Mouse (Mus musculus): ENCODE measurements around the gene Clasp1. TPM values are rescaled to one million over a fixed set of nuclear protein-coding genes. Genes with fewer than 3 reads are reported as not detected.
A peak's percentile ranks its signal among the peaks of the same experiment; 100 is the strongest.
"Not testable (repeated sequence)": the region's sequence is repeated elsewhere in the genome, so short reads cannot be mapped to it uniquely, and the experiment has no call there.

The Clasp1 gene
- total RNA-seq, 1 experiment from 2014 or later = 70.8 TPM

- no peak for ATAC-seq (replicated peaks; ENCODE audit: low read depth, poor library complexity, severe bottlenecking)
Measured at GRCm38 (mm10) chr1:118551152-118551551, 162.3 kb downstream of the Clasp1 start.

- ATAC-seq (replicated peaks; ENCODE audit: low read depth, poor library complexity, severe bottlenecking) = no peak
Measured at GRCm38 (mm10) chr1:118552071-118552470, 163.2 kb downstream of the Clasp1 start.

DNA sequence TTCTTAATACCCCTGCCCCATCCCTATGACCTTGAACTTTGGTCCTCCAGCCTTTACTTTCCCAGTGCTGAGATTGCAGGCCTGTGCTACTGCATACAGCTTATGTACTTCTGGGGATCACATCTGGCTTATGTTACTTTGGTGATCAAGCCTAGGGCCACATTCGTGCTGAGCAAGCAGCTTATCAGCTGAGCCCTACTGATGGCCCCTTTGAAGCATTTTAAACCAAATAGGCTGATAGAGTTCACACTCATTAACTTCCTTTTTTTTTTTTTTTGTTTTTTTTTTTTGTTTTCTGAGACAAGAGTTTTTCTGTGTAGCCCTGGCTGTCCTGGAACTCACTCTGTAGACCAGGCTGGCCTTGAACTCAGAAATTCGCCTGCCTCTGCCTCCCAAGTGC lies 164.2 kb downstream of the Clasp1 start:
- ATAC-seq (replicated peaks; ENCODE audit: low read depth, poor library complexity, severe bottlenecking) = no peak

GRCm38 (mm10) chr1:118553451-118553850 lies 164.6 kb downstream of the Clasp1 start:
- no peak for ATAC-seq (replicated peaks; ENCODE audit: low read depth, poor library complexity, severe bottlenecking)

DNA sequence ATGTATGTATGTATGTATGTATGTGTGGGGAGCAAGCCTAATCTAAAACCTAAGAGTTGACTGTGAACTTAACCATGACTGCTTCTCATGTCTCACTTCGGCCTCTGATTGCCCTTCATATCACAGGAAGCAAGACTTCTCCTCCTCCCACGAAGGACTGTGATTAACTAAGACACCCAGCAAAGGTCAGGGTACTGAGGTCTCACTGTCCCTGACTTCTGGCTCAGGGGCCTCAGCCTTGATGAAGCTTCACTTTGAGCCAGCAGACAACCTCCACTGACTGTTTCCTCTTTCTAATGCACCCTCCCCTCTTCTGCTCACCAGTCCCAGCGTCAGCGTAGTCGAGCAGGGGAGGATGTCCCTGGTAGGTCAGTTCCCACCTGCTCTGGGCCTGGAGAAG lies 166.1 kb downstream of the Clasp1 start:
- ATAC-seq (replicated peaks; ENCODE audit: low read depth, poor library complexity, severe bottlenecking) = no peak

DNA sequence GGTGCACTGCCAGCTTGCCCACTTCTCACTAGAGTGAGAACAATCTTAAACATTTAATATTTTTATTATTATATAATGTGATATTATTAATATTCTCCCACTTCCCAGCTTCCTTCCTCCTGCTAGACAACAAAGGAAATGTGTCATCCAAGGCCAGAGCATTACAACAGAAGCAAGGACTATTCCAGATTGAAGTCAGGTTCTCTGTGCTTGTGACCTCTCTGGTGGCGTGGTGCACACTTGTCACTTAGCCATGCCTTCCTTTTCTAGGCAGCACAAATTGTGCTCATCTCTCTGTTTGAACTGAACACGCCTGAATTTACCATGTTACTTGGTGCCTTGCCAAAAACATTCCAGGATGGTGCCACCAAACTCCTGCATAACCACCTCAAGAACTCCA lies 170.9 kb downstream of the Clasp1 start:
- ATAC-seq (replicated peaks; ENCODE audit: low read depth, poor library complexity, severe bottlenecking) = no peak

- 0 out of 2 replicates have a peak, but pooled peaks have one; percentile 34 for ATAC-seq (replicated peaks; ENCODE audit: low read depth, poor library complexity, severe bottlenecking)
Measured at GRCm38 (mm10) chr1:118564561-118564960, 175.7 kb downstream of the Clasp1 start.

GRCm38 (mm10) chr1:118567659-118568058 lies 178.8 kb downstream of the Clasp1 start:
- ATAC-seq (replicated peaks; ENCODE audit: low read depth, poor library complexity, severe bottlenecking) = peak; percentile 55

GRCm38 (mm10) chr1:118580174-118580702 lies 191.4 kb downstream of the Clasp1 start:
- ATAC-seq (replicated peaks; ENCODE audit: low read depth, poor library complexity, severe bottlenecking) = 0 out of 2 replicates have a peak, but pooled peaks have one; percentile 36

DNA sequence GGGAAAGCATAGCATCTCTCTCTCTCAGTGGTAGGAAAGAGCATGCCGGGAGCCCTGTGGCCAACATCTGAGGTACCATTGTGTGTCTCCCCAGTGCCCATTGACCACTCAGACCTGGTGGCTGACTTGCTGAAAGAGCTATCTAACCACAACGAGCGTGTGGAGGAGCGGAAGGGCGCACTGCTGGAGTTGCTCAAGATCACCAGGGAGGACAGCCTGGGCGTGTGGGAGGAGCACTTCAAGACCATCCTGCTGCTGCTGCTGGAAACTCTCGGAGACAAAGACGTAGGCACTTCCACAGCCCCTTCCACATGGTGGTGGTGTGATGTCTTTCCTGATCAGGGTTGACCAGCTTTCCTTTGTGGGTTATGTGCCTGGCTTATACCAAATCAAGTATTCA lies 192.3 kb downstream of the Clasp1 start:
- peak; percentile 68 for ATAC-seq (replicated peaks; ENCODE audit: low read depth, poor library complexity, severe bottlenecking)

DNA sequence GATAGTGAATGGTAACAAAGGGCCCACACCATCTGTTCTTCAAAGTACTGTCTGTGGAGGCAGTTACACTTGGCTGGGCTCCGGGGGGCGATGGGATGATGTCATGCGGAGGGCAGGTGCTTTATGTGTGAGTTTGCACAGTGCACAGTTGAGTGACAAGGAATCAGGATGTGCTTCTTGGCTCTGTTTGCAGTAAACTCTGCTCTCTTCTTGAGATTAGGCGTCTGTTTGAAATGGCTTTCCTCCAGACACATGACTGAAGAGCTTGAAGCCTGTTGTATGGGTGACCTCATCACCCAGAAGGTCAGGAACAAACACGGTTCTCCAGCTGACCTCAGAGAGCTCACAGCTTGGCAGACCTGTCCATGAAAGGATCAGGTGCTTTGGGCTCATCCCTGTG lies 200.9 kb downstream of the Clasp1 start:
- no peak for ATAC-seq (replicated peaks; ENCODE audit: low read depth, poor library complexity, severe bottlenecking)

GRCm38 (mm10) chr1:118592933-118593332 lies 204.1 kb downstream of the Clasp1 start:
- no peak for ATAC-seq (replicated peaks; ENCODE audit: low read depth, poor library complexity, severe bottlenecking)

- ATAC-seq (replicated peaks; ENCODE audit: low read depth, poor library complexity, severe bottlenecking) = no peak; the same call in 1 of the 2 replicates
Measured at GRCm38 (mm10) chr1:118595395-118595794, 206.5 kb downstream of the Clasp1 start.

GRCm38 (mm10) chr1:118597475-118598213 lies 208.8 kb downstream of the Clasp1 start:
- no peak for ATAC-seq (replicated peaks; ENCODE audit: low read depth, poor library complexity, severe bottlenecking)

DNA sequence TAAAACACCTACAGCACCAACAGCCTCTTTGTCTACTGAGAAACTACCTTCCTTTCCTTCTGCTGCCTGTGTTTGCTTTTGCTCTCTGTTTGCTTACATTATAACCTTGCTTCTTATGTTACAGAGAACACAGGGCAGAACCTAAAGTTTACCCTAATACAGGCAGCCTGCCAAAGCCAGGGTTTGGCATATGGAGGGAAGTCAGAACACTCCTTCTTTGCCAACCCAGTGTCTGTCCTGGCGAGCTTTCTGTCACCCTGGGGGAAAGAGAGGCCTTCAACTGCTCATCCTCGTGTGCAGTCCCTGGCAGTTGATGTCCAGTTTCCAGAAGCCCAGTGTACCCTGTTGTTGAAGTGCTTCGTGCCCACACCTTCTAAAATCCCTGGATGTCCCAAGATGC lies 209.5 kb downstream of the Clasp1 start:
- ATAC-seq (replicated peaks; ENCODE audit: low read depth, poor library complexity, severe bottlenecking) = no peak

DNA sequence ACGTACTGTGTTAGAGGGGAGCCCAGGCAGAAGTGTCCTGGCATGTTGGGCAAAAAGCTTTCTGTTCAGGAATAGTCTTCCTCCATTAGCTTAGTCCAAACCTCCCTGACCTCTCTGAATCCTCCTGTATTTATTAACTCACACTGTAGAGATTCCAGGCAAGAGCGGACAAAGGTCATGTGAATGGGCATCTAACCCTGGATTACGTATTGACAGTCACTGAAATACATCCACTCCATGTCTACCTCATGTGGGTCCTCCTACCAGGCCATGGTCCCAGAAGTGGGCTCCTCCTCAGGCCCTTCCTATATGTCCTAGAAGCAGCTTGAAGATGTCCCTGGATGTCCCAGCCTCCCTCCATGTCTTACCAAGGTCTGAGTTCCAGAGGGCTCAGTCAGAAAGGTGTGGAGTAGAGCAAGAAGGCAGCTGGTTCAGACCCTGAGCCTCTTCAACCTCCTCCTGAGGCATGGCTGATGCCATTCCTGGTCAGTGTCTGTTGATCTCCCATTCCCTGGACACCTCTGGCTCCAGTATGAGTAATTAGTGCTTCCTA lies 224.8 kb downstream of the Clasp1 start:
- ATAC-seq (replicated peaks; ENCODE audit: low read depth, poor library complexity, severe bottlenecking) = no peak

DNA sequence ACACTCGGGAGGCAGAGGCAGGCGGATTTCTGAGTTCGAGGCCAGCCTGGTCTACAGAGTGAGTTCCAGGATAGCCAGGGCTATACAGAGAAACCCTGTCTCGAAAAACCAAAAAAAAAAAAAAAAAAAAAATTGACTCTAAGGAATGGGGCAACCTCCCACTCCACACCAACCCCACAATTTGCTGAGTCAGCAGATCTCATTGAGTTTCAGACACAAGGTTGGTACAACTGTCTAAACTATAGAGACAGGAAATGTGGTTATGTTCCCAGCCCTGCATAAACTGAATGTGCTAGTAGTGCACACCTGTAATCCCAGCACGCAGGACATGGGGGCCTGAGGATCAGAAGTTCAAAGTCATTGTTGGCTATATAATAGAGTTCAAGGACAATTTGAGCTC lies 232.2 kb downstream of the Clasp1 start:
- not testable (repeated sequence) for ATAC-seq (replicated peaks; ENCODE audit: low read depth, poor library complexity, severe bottlenecking)

- ATAC-seq (replicated peaks; ENCODE audit: low read depth, poor library complexity, severe bottlenecking) = no peak
Measured at GRCm38 (mm10) chr1:118622857-118623256, 234.0 kb downstream of the Clasp1 start.

DNA sequence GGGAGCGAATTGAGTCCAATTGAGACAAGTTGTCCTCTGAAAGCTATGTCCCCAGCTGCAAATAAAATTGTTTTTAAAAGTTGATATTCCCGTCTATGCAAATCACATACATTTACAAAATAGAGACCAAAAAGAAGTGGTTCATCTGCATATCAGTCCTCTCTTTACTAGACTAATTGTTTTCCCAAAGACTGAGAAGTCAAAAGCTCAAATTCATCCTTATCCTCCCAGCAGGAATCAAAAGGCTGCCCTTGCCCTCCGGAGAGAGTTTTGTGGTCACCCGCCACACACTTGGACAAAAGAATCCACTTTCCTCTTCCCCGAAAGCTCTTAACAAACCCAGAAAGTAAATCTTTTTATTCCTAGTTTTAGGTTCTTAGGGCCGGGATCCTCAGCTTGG lies 236.6 kb downstream of the Clasp1 start:
- ATAC-seq (replicated peaks; ENCODE audit: low read depth, poor library complexity, severe bottlenecking) = no peak

GRCm38 (mm10) chr1:118625921-118626320 lies 237.1 kb downstream of the Clasp1 start:
- no peak for ATAC-seq (replicated peaks; ENCODE audit: low read depth, poor library complexity, severe bottlenecking)

GRCm38 (mm10) chr1:118626452-118626851 lies 237.6 kb downstream of the Clasp1 start:
- ATAC-seq (replicated peaks; ENCODE audit: low read depth, poor library complexity, severe bottlenecking) = no peak
